Mouse (Mus musculus) ES-E14 (cell line): ENCODE data around the gene Defb30.

Source experiments
- CHD2 ChIP-seq: IDR thresholded peaks from 2 replicates; pipeline ENCODE4 v1.6.1; 2014; ENCODE audit warnings: mild to moderate bottlenecking, low read depth, low read length, inconsistent platforms
- HCFC1 ChIP-seq: IDR thresholded peaks from 2 replicates; pipeline ENCODE4 v1.6.1; 2012; ENCODE audit warnings: low read length, inconsistent platforms, borderline replicate concordance; ENCODE audit not compliant: insufficient read depth
- ZNF384 ChIP-seq: IDR thresholded peaks from 2 replicates; pipeline ENCODE4 v1.6.1; 2012; ENCODE audit warnings: low read depth, low read length, inconsistent platforms

- no peak for TF ChIP-seq ZNF384
- no peak for TF ChIP-seq HCFC1
- TF ChIP-seq CHD2: no peak
Measured at GRCm38 (mm10) chr14:62991849-62992510, 57.8 kb downstream of the Defb30 start.
